Mouse (Mus musculus): ENCODE measurements around the gene Psd4.

DNA sequence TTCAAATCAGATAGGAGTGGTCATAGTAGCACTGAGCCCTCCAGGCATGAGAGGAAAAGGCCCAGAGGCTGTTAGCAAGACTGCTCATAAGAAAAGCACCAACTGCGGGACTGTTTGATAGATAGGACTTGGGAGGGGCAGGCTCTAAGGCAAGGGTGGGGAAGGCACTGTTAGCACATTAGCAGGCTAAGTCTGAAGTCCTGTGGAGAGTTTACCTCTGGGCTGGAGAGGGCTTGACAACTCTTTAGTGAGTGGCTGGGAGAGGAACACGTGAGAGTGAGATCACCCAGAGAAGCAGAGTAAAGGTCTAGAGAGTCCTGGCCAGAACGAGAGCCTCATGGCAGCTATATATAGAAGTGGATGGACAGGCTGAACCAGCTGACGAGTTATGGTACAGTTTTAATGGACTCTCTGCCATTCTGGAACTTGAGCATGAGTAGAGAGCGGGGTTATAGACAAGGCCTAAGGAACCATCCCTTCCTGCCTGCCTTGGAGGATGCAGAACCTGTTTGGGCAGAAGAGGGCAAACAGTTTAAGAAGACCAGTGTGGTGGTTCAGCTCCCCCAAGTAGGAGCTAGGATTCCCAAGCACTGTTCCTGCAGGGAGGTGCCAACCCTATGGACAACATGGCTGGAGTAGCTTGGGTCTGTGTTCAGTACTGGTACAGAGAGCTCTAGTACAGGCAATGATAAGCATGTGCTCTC lies 11.5 kb downstream of the Psd4 start:
- TF ChIP-seq CTCF (IDR thresholded peaks at IDR 0.05; ENCODE audit: low read depth) (no peak), EP300 (IDR thresholded peaks at IDR 0.05; ENCODE audit: low read depth) (no peak)
